Comparison of ENCODE assay signal across 9 mouse cellular contexts in the genomic region with DNA sequence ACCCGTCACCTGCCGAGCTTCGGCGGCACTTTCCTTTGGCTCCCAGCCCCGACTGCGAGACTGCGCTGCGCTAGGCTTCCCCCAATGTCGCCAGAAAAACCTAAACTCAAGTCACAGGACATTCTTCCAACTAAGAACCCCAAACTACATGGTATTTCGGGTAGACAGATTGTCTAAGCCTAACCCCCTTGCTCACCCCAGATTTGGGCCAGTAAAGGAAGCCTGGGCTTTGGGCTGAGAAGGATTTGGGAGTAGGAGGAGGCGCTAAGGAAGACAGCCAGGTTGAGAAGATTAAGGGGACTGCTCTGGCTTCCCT. TPM values are rescaled to one million over a fixed set of nuclear protein-coding genes. Genes with fewer than 3 reads are reported as not detected.
DNase-seq lines count a peak whose midpoint lies in the region; ATAC-seq and TF ChIP-seq lines count a peak whose summit lies in the region.
"Had no signal": no experiment of that assay in that cellular context is flagged by ENCODE, and none has a peak within 500 bp of the region (broad histone marks: within the 10 kb centered on the region; RNA-seq: fewer than 3 reads in every experiment).

No protein-coding gene starts in this region.

- H3K27me3 ChIP-seq in heart, embryonic 10.5 days (ENCODE audit: insufficient read depth, poor library complexity, severe bottlenecking): peaks cover 68% of the 10 kb centered on the region
- H3K27me3 ChIP-seq in ES-Bruce4 (ENCODE audit: control insufficient read depth, insufficient read depth, low read length, poor library complexity, severe bottlenecking): no peaks in the 10 kb centered on the region
- H3K27me3 ChIP-seq in hindbrain, embryonic 12.5 days: peaks cover 72% of the 10 kb centered on the region
- H3K27me3 ChIP-seq in liver, embryonic 16.5 days (ENCODE audit: control insufficient read depth, insufficient read depth, low read depth, low read length): peaks cover 54% of the 10 kb centered on the region

- H3K4me2 ChIP-seq in hindbrain, embryonic 12.5 days (replicated peaks): peak overlapping the region; percentile 72; the same call in 1 of the 2 replicates
- peak overlapping the region; percentile 52 for H3K4me2 ChIP-seq in liver, embryonic 16.5 days (ENCODE audit: low read depth, low read length)

- TF ChIP-seq POLR2A in ES-Bruce4 (IDR thresholded peaks at IDR 0.05; ENCODE audit: insufficient read depth, low read length): no peak

- H3K9ac ChIP-seq in ES-Bruce4 (ENCODE audit: low read depth, poor library complexity, severe bottlenecking): peak overlapping the region; percentile 71; the same call in 1 of the 2 replicates
- no peak overlapping the region for H3K9ac ChIP-seq in hindbrain, embryonic 12.5 days
- H3K9ac ChIP-seq in liver, embryonic 16.5 days (ENCODE audit: low read depth, low read length): no peak overlapping the region

- no peak for TF ChIP-seq CTCF in ES-Bruce4 (IDR thresholded peaks at IDR 0.05; ENCODE audit: low read depth, low read length)

- H3K4me1 ChIP-seq in heart, embryonic 10.5 days: peaks cover 55% of the 10 kb centered on the region
- H3K4me1 ChIP-seq in ES-Bruce4 (ENCODE audit: control insufficient read depth, insufficient read depth, low read length): peaks cover 5% of the 10 kb centered on the region
- H3K4me1 ChIP-seq in hindbrain, embryonic 12.5 days: peaks cover 39% of the 10 kb centered on the region
- no peaks in the 10 kb centered on the region; the same call in 1 of the 2 replicates for H3K4me1 ChIP-seq in liver, embryonic 16.5 days (ENCODE audit: control insufficient read depth, low read depth, low read length)

- no peaks in the 10 kb centered on the region for H3K9me3 ChIP-seq in heart, embryonic 10.5 days
- no peaks in the 10 kb centered on the region for H3K9me3 ChIP-seq in ES-Bruce4 (replicated peaks; ENCODE audit: control insufficient read depth, insufficient read depth, low read length, poor library complexity, severe bottlenecking)
- H3K9me3 ChIP-seq in hindbrain, embryonic 12.5 days (replicated peaks): no peaks in the 10 kb centered on the region
- no peaks in the 10 kb centered on the region for H3K9me3 ChIP-seq in liver, embryonic 16.5 days (replicated peaks; ENCODE audit: control insufficient read depth, low read length)

- H3K27ac ChIP-seq in heart, embryonic 10.5 days: 0 out of 2 replicates have a peak overlapping the region, but pooled peaks have one; percentile 7
- H3K27ac ChIP-seq in ES-Bruce4 (ENCODE audit: insufficient read depth, low read length): no peak overlapping the region
- H3K27ac ChIP-seq in hindbrain, embryonic 12.5 days: no peak overlapping the region
- H3K27ac ChIP-seq in liver, embryonic 16.5 days (ENCODE audit: low read length): no peak overlapping the region

- no peak for TF ChIP-seq EP300 in ES-Bruce4 (IDR thresholded peaks at IDR 0.05; ENCODE audit: insufficient read depth, low read depth, low read length)

- DNase-seq in heart, embryonic 10.5 days (ENCODE audit: low spot score): no peak
- DNase-seq in heart, adult 11 months: no peak
- no peak for DNase-seq in layer of hippocampus, postnatal 14 days (ENCODE audit: low spot score in 2 of 2)
- no peak for DNase-seq in right cerebral cortex, postnatal 10 days (ENCODE audit: low spot score in 2 of 2)
- no peak for DNase-seq in ovary, adult 18-20 months (ENCODE audit: low spot score)
- DNase-seq: cerebellum, postnatal 25 days had no signal

- 0 out of 2 replicates have a peak, but pooled peaks cover under 1% of the 10 kb centered on the region for H3K36me3 ChIP-seq in heart, embryonic 10.5 days
- no peaks in the 10 kb centered on the region for H3K36me3 ChIP-seq in ES-Bruce4 (ENCODE audit: control insufficient read depth, insufficient read depth, low read length, poor library complexity, severe bottlenecking)
- no peaks in the 10 kb centered on the region for H3K36me3 ChIP-seq in hindbrain, embryonic 12.5 days
- H3K36me3 ChIP-seq in liver, embryonic 16.5 days (ENCODE audit: control insufficient read depth, insufficient read depth): no peaks in the 10 kb centered on the region

- 8% methylated on average over 11 of the region's 11 CpGs for WGBS in heart, embryonic 10.5 days
- 3% methylated on average over 11 of the region's 11 CpGs for WGBS in hindbrain, embryonic 12.5 days
- 6% methylated on average over 11 of the region's 11 CpGs for WGBS in liver, embryonic 16.5 days (ENCODE audit: insufficient replicate concordance)

- H3K4me3 ChIP-seq in heart, embryonic 10.5 days: peak overlapping the region; percentile 74
- peak overlapping the region; percentile 81 for H3K4me3 ChIP-seq in ES-Bruce4 (ENCODE audit: low read depth, low read length)
- peak overlapping the region; percentile 39; the same call in 1 of the 2 replicates for H3K4me3 ChIP-seq in hindbrain, embryonic 12.5 days
- H3K4me3 ChIP-seq in liver, embryonic 16.5 days (ENCODE audit: low read depth, low read length): peak overlapping the region; percentile 60; the same call in 1 of the 2 replicates

- no peak for ATAC-seq in hindbrain, embryonic 12.5 days (ENCODE audit: low FRiP score)
- no peak for ATAC-seq in liver, embryonic 16.5 days (ENCODE audit: low read depth)

RNA-seq across cellular contexts. Expression of a gene that starts 1.8 kb away (rescaled TPM):
- polyA plus RNA-seq in heart, embryonic 10.5 days (2016; fragmentation: Nextera tagmentation; extraction: Ambion mirVana): 35.6 and 47.2 TPM in 2 replicates
- 57.1 and 57.8 TPM in 2 replicates for polyA plus RNA-seq in ES-Bruce4 (2011; ENCODE audit: insufficient read depth, insufficient read length, low read depth, missing spikeins)
- 5.0 and 7.2 TPM in 2 replicates for polyA plus RNA-seq in hindbrain, embryonic 12.5 days (2016; fragmentation: Nextera tagmentation; extraction: Ambion mirVana)
- polyA plus RNA-seq in liver, embryonic 16.5 days (2015; fragmentation: Nextera tagmentation; extraction: Ambion mirVana): 25.3 and 29.8 TPM in 2 replicates
- under 1 TPM; 0.31 to 0.44 TPM for total RNA-seq in layer of hippocampus, postnatal 14 days (2021)

RNA-seq across cellular contexts. Expression of a gene that starts 35.2 kb away (rescaled TPM):
- 14.6 and 18.7 TPM in 2 replicates for polyA plus RNA-seq in heart, embryonic 10.5 days (2016; fragmentation: Nextera tagmentation; extraction: Ambion mirVana)
- polyA plus RNA-seq in ES-Bruce4 (2011; ENCODE audit: insufficient read depth, insufficient read length, low read depth, missing spikeins): 5.5 and 6.0 TPM in 2 replicates
- 42.4 and 42.6 TPM in 2 replicates for polyA plus RNA-seq in hindbrain, embryonic 12.5 days (2016; fragmentation: Nextera tagmentation; extraction: Ambion mirVana)
- 2.8 and 3.5 TPM in 2 replicates for polyA plus RNA-seq in liver, embryonic 16.5 days (2015; fragmentation: Nextera tagmentation; extraction: Ambion mirVana)
- total RNA-seq in layer of hippocampus, postnatal 14 days (2021): 10 to 100 TPM; 69.9 to 74.4 TPM

RNA-seq across cellular contexts. Expression of a gene that starts 43.1 kb away (rescaled TPM):
- 3.4 and 3.7 TPM in 2 replicates for polyA plus RNA-seq in heart, embryonic 10.5 days (2016; fragmentation: Nextera tagmentation; extraction: Ambion mirVana)
- polyA plus RNA-seq in ES-Bruce4 (2011; ENCODE audit: insufficient read depth, insufficient read length, low read depth, missing spikeins): 7.2 and 9.3 TPM in 2 replicates
- polyA plus RNA-seq in hindbrain, embryonic 12.5 days (2016; fragmentation: Nextera tagmentation; extraction: Ambion mirVana): 11.6 and 11.8 TPM in 2 replicates
- 2.2 and 3.0 TPM in 2 replicates for polyA plus RNA-seq in liver, embryonic 16.5 days (2015; fragmentation: Nextera tagmentation; extraction: Ambion mirVana)
- 1 to 10 TPM; 5.1 to 6.0 TPM for total RNA-seq in layer of hippocampus, postnatal 14 days (2021)
